Mouse (Mus musculus): Measurements from ENCODE around the gene Slc24a3. TPM values are rescaled to one million over a fixed set of nuclear protein-coding genes. Genes with fewer than 3 reads are reported as not detected.

Gene Slc24a3
- polyA plus RNA-seq, 1 experiment from 2014 or later = 2.1 TPM

DNA sequence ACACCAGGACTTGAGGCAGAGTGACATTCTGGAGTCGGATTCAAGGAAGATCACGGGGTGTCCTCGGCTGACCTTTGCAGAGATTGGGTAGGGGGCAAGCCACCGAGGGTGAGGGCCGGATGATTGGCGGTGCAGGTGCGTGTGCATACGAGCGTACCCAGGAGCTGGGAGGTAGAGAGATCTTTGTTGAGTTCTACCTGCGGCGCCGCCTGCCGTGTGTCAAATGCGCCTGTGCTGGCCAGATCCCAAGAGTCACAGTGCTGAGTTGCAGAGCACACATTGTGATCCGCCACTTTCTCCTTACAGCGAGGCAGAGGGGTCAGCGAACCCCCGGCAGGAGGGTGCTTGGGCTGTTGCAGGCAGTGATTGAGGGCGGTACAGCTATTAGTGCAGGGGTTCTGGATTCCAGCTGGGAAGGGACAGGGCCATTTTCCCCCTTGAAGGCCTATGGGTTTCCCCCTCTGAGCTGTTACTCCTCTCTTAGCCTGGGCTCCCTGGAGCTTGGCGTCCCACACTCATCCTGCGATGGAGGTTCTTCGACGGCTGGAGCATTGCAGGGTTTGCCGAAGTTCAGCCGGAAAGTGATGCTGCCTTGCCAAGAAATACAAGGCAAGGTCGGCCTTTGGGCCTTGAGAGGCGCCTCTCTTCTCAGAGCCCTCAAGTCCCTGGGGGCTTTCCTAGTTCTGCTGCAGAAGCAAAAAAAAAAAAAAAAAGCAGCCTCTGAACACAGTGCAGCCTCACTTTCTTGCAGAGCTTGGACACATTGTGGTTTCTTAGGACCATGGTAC, 508.4 kb downstream of the Slc24a3 start:
- Histone ChIP-seq H3K4me3 (ENCODE audit: low read depth, low read length) (peak overlapping the region; percentile 66), H3K27ac (ENCODE audit: low read depth, low read length) (no peak overlapping the region), H3K4me2 (peak overlapping the region; percentile 92), H3K36me3 (ENCODE audit: control insufficient read depth, insufficient read depth, low read length) (no peaks in the 10 kb centered on the region), H3K27me3 (replicated peaks; ENCODE audit: control insufficient read depth, insufficient read depth, low read length) (no peaks in the 10 kb centered on the region), H3K9ac (ENCODE audit: low read depth, low read length) (peak overlapping the region; percentile 67), H3K4me1 (replicated peaks; ENCODE audit: control insufficient read depth, insufficient read depth, low read length) (no peaks in the 10 kb centered on the region), H3K9me3 (ENCODE audit: control insufficient read depth, low read length) (no peaks in the 10 kb centered on the region)
- peak; percentile 43 for ATAC-seq (replicated peaks; ENCODE audit: low FRiP score)
- 11% methylated on average over 27 of the region's 27 CpGs for WGBS
- DNase-seq (ENCODE audit: low spot score) = no peak

DNA sequence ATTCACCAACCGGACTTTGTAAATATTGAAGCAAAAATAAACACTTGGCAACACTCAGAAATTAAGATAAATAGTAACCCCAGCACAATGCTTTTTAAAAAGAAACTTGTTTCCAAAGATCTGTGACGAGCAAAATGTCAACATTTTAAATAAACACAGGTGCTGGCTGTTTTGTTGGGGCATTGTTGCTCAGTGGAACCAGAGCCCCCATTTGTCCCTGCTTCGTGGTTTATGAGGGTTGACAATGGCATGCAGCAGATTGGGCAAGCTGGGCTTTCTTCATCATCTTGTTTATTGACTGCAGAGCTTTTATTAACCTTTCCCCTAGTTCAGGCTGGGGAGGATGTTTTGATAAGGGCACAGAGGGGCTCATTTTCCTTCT, 509.0 kb downstream of the Slc24a3 start:
- H3K4me2 ChIP-seq = no peak overlapping the region; the same call in 1 of the 2 replicates
- no peak overlapping the region for H3K4me3 ChIP-seq (ENCODE audit: low read depth, low read length)
- DNase-seq (ENCODE audit: low spot score) (no peak), ATAC-seq (replicated peaks; ENCODE audit: low FRiP score) (no peak)
- H3K27me3 ChIP-seq (replicated peaks; ENCODE audit: control insufficient read depth, insufficient read depth, low read length) = no peaks in the 10 kb centered on the region
- H3K9ac ChIP-seq (ENCODE audit: low read depth, low read length) = no peak overlapping the region
- WGBS = 52% methylated on average over 3 of the region's 3 CpGs
- H3K27ac ChIP-seq (ENCODE audit: low read depth, low read length) = no peak overlapping the region
- no peaks in the 10 kb centered on the region for H3K4me1 ChIP-seq (replicated peaks; ENCODE audit: control insufficient read depth, insufficient read depth, low read length)
- H3K9me3 ChIP-seq (ENCODE audit: control insufficient read depth, low read length) = no peaks in the 10 kb centered on the region
- H3K36me3 ChIP-seq (ENCODE audit: control insufficient read depth, insufficient read depth, low read length) = no peaks in the 10 kb centered on the region

DNA sequence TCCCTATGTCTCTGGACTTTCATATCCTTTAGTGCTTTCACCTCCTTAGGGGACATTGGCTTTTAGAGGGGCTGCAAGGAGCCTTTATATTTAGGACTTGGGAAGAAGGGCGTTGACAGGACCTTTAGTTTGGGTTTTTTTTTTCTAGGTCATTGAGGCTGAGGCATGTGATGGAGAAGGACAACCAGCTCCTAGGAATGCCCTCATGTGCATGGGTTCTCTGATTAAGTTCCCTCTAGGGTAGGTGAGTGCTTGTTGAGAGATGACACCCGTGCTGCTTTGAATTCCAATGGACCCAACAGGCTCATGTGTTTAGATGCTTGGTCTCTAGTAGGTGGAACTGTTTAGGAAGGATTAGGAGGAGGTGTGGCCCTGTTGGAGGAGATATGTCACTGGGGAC, 509.4 kb downstream of the Slc24a3 start:
- Histone ChIP-seq H3K4me2 (no peak overlapping the region), H3K27ac (ENCODE audit: low read depth, low read length) (no peak overlapping the region)
- ATAC-seq (replicated peaks; ENCODE audit: low FRiP score) = no peak

DNA sequence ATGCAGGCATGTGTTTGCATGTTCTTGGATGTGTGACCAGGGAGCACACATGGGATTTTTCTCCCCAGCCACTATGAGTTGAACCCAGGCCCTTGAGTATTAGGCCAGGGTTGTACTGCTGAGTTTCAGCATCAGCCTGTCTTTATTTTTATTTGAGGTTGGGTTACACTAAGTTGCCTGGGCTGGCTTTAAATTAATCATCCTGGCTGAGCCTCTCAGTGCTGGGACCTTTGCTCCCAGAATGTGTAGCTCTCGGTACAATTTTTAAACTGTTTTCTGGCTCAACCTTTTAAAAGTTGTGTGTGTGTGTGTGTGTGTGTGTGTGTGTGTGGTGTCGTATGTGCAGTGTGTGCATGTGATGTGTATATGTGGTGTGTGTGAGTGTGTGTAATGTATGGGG, 512.6 kb downstream of the Slc24a3 start:
- Histone ChIP-seq H3K4me2 (no peak overlapping the region), H3K27ac (ENCODE audit: low read depth, low read length) (no peak overlapping the region), H3K4me3 (ENCODE audit: low read depth, low read length) (no peak overlapping the region), H3K4me1 (replicated peaks; ENCODE audit: control insufficient read depth, insufficient read depth, low read length) (no peaks in the 10 kb centered on the region), H3K27me3 (replicated peaks; ENCODE audit: control insufficient read depth, insufficient read depth, low read length) (no peaks in the 10 kb centered on the region), H3K9ac (ENCODE audit: low read depth, low read length) (no peak overlapping the region), H3K9me3 (ENCODE audit: control insufficient read depth, low read length) (no peaks in the 10 kb centered on the region), H3K36me3 (ENCODE audit: control insufficient read depth, insufficient read depth, low read length) (no peaks in the 10 kb centered on the region)
- ATAC-seq (replicated peaks; ENCODE audit: low FRiP score) = no peak
- DNase-seq (ENCODE audit: low spot score) = no peak
- WGBS = 74% methylated on average over 2 of the region's 2 CpGs

More for the DNA sequence above, 509.4 kb downstream of the Slc24a3 start:
- no peaks in the 10 kb centered on the region for H3K4me1 ChIP-seq (replicated peaks; ENCODE audit: control insufficient read depth, insufficient read depth, low read length)
- H3K9ac ChIP-seq (ENCODE audit: low read depth, low read length) = no peak overlapping the region
- DNase-seq (ENCODE audit: low spot score) = no peak
- no peak overlapping the region for H3K4me3 ChIP-seq (ENCODE audit: low read depth, low read length)
- H3K9me3 ChIP-seq (ENCODE audit: control insufficient read depth, low read length) = no peaks in the 10 kb centered on the region
- 77% methylated on average over 2 of the region's 2 CpGs for WGBS
- H3K36me3 ChIP-seq (ENCODE audit: control insufficient read depth, insufficient read depth, low read length) = no peaks in the 10 kb centered on the region
- H3K27me3 ChIP-seq (replicated peaks; ENCODE audit: control insufficient read depth, insufficient read depth, low read length) = no peaks in the 10 kb centered on the region

DNA sequence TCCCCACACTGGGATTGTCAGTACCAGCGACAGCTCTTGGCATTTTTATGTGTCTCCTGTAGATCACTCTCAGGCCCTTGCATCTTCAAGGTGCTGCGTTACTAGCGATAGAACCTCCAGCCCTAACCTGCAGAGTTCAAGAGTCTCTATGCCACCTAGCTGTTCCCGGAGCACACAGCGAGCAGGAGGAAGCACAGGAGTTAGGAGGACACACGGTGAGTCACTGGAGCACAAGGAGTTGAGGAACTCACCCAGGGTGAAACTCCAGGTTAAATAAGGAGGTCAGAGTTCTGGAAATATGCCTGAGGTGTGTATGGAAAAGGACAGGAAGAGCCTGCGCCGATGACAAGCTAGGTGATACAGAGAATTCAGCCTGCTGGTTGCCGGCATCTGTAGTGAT, 513.2 kb downstream of the Slc24a3 start:
- Histone ChIP-seq H3K4me1 (replicated peaks; ENCODE audit: control insufficient read depth, insufficient read depth, low read length) (no peaks in the 10 kb centered on the region), H3K9me3 (ENCODE audit: control insufficient read depth, low read length) (no peaks in the 10 kb centered on the region), H3K4me3 (ENCODE audit: low read depth, low read length) (no peak overlapping the region), H3K27ac (ENCODE audit: low read depth, low read length) (no peak overlapping the region), H3K27me3 (replicated peaks; ENCODE audit: control insufficient read depth, insufficient read depth, low read length) (no peaks in the 10 kb centered on the region), H3K4me2 (no peak overlapping the region), H3K36me3 (ENCODE audit: control insufficient read depth, insufficient read depth, low read length) (no peaks in the 10 kb centered on the region), H3K9ac (ENCODE audit: low read depth, low read length) (no peak overlapping the region)
- ATAC-seq (replicated peaks; ENCODE audit: low FRiP score) (no peak), DNase-seq (ENCODE audit: low spot score) (no peak)
- WGBS = 76% methylated on average over 9 of the region's 9 CpGs

DNA sequence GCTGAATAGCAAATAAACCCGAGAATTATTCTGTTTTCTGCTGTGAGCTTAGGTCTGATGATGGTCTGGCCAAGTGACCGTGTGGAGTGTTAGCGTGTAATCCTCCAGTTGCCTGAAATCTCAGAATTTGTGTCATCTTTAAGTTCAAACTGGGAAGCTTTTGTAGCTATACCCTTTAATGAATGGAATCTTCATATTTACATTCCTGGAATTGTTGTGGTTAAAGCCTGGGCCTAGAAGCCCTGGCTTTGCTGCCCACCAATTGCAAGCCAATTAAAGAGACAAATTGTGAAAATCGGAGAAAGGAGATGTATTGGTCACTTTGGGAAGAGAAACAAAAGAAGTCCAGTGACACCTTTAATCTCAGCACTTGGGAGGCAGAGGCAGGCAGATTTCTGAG, 514.1 kb downstream of the Slc24a3 start:
- Histone ChIP-seq H3K4me2 (no peak overlapping the region), H3K4me1 (replicated peaks; ENCODE audit: control insufficient read depth, insufficient read depth, low read length) (no peaks in the 10 kb centered on the region), H3K36me3 (ENCODE audit: control insufficient read depth, insufficient read depth, low read length) (no peaks in the 10 kb centered on the region), H3K27me3 (replicated peaks; ENCODE audit: control insufficient read depth, insufficient read depth, low read length) (no peaks in the 10 kb centered on the region), H3K27ac (ENCODE audit: low read depth, low read length) (no peak overlapping the region), H3K9me3 (ENCODE audit: control insufficient read depth, low read length) (no peaks in the 10 kb centered on the region), H3K9ac (ENCODE audit: low read depth, low read length) (no peak overlapping the region), H3K4me3 (ENCODE audit: low read depth, low read length) (no peak overlapping the region)
- ATAC-seq (replicated peaks; ENCODE audit: low FRiP score) (no peak), DNase-seq (ENCODE audit: low spot score) (no peak)
- 66% methylated on average over 4 of the region's 4 CpGs for WGBS

DNA sequence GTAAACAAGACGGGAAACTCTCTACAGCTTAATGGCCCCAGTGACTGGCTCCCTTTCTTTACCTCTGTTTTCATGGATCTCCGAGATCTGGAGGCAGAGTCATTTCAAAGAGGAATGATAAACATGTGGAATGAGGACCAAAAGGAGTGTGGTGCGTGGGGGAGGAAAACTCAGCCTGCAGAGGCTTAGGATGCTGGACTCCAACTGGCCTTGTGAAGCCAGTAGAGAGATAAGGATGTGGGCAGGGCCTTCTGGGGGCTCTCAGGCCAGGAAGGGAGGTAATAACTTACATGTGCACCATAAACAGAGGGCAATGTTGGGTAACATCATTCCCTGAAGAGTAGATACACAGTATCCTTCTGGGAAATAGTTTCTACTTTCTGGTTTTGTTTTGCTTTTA, 515.4 kb downstream of the Slc24a3 start:
- H3K4me2 ChIP-seq = no peak overlapping the region
- DNase-seq (ENCODE audit: low spot score) (no peak), ATAC-seq (replicated peaks; ENCODE audit: low FRiP score) (no peak)
- H3K4me1 ChIP-seq (replicated peaks; ENCODE audit: control insufficient read depth, insufficient read depth, low read length) = no peaks in the 10 kb centered on the region
- no peaks in the 10 kb centered on the region for H3K36me3 ChIP-seq (ENCODE audit: control insufficient read depth, insufficient read depth, low read length)
- no peaks in the 10 kb centered on the region for H3K27me3 ChIP-seq (replicated peaks; ENCODE audit: control insufficient read depth, insufficient read depth, low read length)
- H3K4me3 ChIP-seq (ENCODE audit: low read depth, low read length) = no peak overlapping the region
- WGBS = 45% methylated on average over 3 of the region's 3 CpGs
- H3K27ac ChIP-seq (ENCODE audit: low read depth, low read length) = no peak overlapping the region
- H3K9ac ChIP-seq (ENCODE audit: low read depth, low read length) = no peak overlapping the region
- no peaks in the 10 kb centered on the region for H3K9me3 ChIP-seq (ENCODE audit: control insufficient read depth, low read length)

DNA sequence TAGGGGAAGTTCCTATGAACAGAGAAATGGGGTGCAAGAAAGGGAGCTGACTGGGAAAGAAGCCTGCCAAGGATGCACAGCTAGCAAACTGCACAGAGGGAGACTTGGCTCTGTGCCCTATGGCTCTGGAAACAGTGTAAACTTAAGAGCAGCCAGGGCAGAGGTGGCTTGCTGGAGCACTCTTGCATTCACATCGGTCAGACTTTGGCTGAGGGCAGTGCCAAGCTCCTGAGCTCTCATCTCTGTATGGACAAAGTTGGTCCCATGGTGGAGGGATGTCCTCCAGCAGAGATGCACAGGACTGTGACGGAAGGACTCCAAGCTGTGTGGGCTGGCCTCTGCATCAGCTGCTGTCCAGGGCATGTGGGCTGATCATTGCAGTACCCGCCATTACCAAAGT, 516.0 kb downstream of the Slc24a3 start:
- no peak overlapping the region for H3K27ac ChIP-seq (ENCODE audit: low read depth, low read length)
- no peak overlapping the region for H3K9ac ChIP-seq (ENCODE audit: low read depth, low read length)
- no peaks in the 10 kb centered on the region for H3K27me3 ChIP-seq (replicated peaks; ENCODE audit: control insufficient read depth, insufficient read depth, low read length)
- no peaks in the 10 kb centered on the region for H3K36me3 ChIP-seq (ENCODE audit: control insufficient read depth, insufficient read depth, low read length)
- 72% methylated on average over 3 of the region's 3 CpGs for WGBS
- H3K4me2 ChIP-seq = no peak overlapping the region
- no peak for ATAC-seq (replicated peaks; ENCODE audit: low FRiP score)
- H3K4me1 ChIP-seq (replicated peaks; ENCODE audit: control insufficient read depth, insufficient read depth, low read length) = no peaks in the 10 kb centered on the region
- H3K4me3 ChIP-seq (ENCODE audit: low read depth, low read length) = no peak overlapping the region
- H3K9me3 ChIP-seq (ENCODE audit: control insufficient read depth, low read length) = no peaks in the 10 kb centered on the region
- no peak for DNase-seq (ENCODE audit: low spot score)

DNA sequence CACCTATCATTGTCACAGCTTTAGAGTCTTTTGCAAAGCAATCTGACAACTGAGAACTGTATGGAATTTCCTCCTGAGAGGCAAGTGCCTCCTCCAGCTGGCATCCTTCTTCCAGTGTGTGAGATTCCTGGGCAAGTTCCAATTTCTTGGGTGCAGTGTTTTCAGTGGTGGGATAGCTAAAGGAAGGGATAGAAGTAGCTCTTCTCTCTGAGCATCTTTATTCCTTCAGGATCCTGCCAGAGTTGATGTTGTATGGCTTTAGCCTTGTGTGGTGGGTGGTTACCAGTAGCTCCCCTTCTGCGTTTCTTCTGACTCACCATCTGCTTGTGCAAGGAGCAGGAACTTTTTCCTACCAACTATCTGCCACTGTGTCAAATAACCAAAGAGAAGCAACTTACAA, 516.6 kb downstream of the Slc24a3 start:
- Histone ChIP-seq H3K4me1 (replicated peaks; ENCODE audit: control insufficient read depth, insufficient read depth, low read length) (no peaks in the 10 kb centered on the region), H3K4me2 (no peak overlapping the region), H3K4me3 (ENCODE audit: low read depth, low read length) (no peak overlapping the region), H3K27me3 (replicated peaks; ENCODE audit: control insufficient read depth, insufficient read depth, low read length) (no peaks in the 10 kb centered on the region), H3K9ac (ENCODE audit: low read depth, low read length) (no peak overlapping the region), H3K9me3 (ENCODE audit: control insufficient read depth, low read length) (no peaks in the 10 kb centered on the region), H3K27ac (ENCODE audit: low read depth, low read length) (no peak overlapping the region), H3K36me3 (ENCODE audit: control insufficient read depth, insufficient read depth, low read length) (no peaks in the 10 kb centered on the region)
- no peak for DNase-seq (ENCODE audit: low spot score)
- ATAC-seq (replicated peaks; ENCODE audit: low FRiP score) = no peak
- 87% methylated on average over 1 of the region's 1 CpGs for WGBS

Measured in liver, embryonic 11.5 days (tissue).